Mouse (Mus musculus) forebrain, embryonic 12.5 days (tissue): ENCODE results near the gene Ccdc194. TPM values are rescaled to one million over a fixed set of nuclear protein-coding genes. Genes with fewer than 3 reads are reported as not detected.

Experiments
- ATAC-seq: fragments of 200-750 bp; cut with Nextera tagmentation; 2 replicates; pipeline ENCODE4 v1.8.0; 2017; ENCODE audit warnings: moderate TSS enrichment; ENCODE audit not compliant: low FRiP score
- H3K27ac ChIP-seq: fragments of 300-500 bp; sonication (generic); 2 replicates; pipeline ENCODE4 v1.5.1; 2016; ENCODE audit warnings: mild to moderate bottlenecking
- H3K27me3 ChIP-seq: fragments of 300-500 bp; sonication (generic); 2 replicates; pipeline ENCODE4 v1.6.1; 2016; ENCODE audit warnings: mild to moderate bottlenecking
- H3K36me3 ChIP-seq: fragments of 300-500 bp; sonication (generic); replicated peaks from 2 replicates; pipeline ENCODE4 v1.6.1; 2016; ENCODE audit warnings: mild to moderate bottlenecking
- H3K4me1 ChIP-seq: fragments of 300-500 bp; sonication (generic); 2 replicates; pipeline ENCODE4 v1.6.1; 2016
- H3K4me2 ChIP-seq: fragments of 300-500 bp; sonication (generic); 2 replicates; pipeline ENCODE4 v1.6.1; 2016; ENCODE audit warnings: mild to moderate bottlenecking, moderate library complexity
- H3K4me3 ChIP-seq: fragments of 300-500 bp; sonication (generic); replicated peaks from 2 replicates; pipeline ENCODE4 v1.5.1; 2016; ENCODE audit warnings: mild to moderate bottlenecking
- H3K9ac ChIP-seq: fragments of 300-500 bp; sonication (generic); 2 replicates; pipeline ENCODE4 v1.6.1; 2016; ENCODE audit warnings: mild to moderate bottlenecking
- H3K9me3 ChIP-seq: fragments of 300-500 bp; sonication (generic); 2 replicates; pipeline ENCODE4 v1.6.1; 2016
- WGBS: fragments of 180-500 bp; shearing (Covaris S2); methylation state at CpG from one replicate; pipeline ENCODE4 v1.1.7; 2016; 5-methylcytosine and 5-hydroxymethylcytosine counted together
- polyA plus RNA-seq: library from polyadenylated mRNA; unstranded; fragments of >200 nt; fragmentation: Nextera tagmentation; extraction: Ambion mirVana; gene quantifications from 2 replicates; pipeline ENCODE4 v1.2.1, GENCODE M21; 2016

The Ccdc194 gene
- polyA plus RNA-seq, 1 experiment from 2014 or later = 0.20 TPM

- 91% methylated on average over 19 of the region's 19 CpGs for WGBS
Observed at GRCm38 (mm10) chr8:71484736-71485135, 40.8 kb downstream of the Ccdc194 start.

GRCm38 (mm10) chr8:71483932-71484331 is 41.6 kb downstream of the Ccdc194 start:
- no peak overlapping the region; the same call in 1 of the 2 replicates for H3K4me3 ChIP-seq

More at GRCm38 (mm10) chr8:71484736-71485135, 40.8 kb downstream of the Ccdc194 start:
- Histone ChIP-seq H3K4me2 (peak overlapping the region; percentile 75), H3K4me3 (peak overlapping the region; percentile 92), H3K9ac (peak overlapping the region; percentile 99), H3K36me3 (peaks cover 52% of the 10 kb centered on the region), H3K9me3 (no peaks in the 10 kb centered on the region), H3K4me1 (peaks cover 51% of the 10 kb centered on the region), H3K27ac (no peak overlapping the region), H3K27me3 (no peaks in the 10 kb centered on the region; the same call in 1 of the 2 replicates)
- no peak for ATAC-seq

GRCm38 (mm10) chr8:71478943-71479342 is 46.6 kb downstream of the Ccdc194 start:
- Histone ChIP-seq H3K36me3 (peaks cover 76% of the 10 kb centered on the region), H3K27me3 (no peaks in the 10 kb centered on the region; the same call in 1 of the 2 replicates), H3K27ac (no peak overlapping the region), H3K9ac (0 out of 2 replicates have a peak overlapping the region, but pooled peaks have one; percentile 40), H3K9me3 (no peaks in the 10 kb centered on the region), H3K4me2 (no peak overlapping the region), H3K4me1 (peaks cover 32% of the 10 kb centered on the region), H3K4me3 (no peak overlapping the region)
- 91% methylated on average over 11 of the region's 11 CpGs for WGBS
- no peak for ATAC-seq

More at GRCm38 (mm10) chr8:71483932-71484331, 41.6 kb downstream of the Ccdc194 start:
- Histone ChIP-seq H3K27ac (no peak overlapping the region), H3K36me3 (peaks cover 59% of the 10 kb centered on the region), H3K9ac (no peak overlapping the region), H3K4me1 (peaks cover 43% of the 10 kb centered on the region), H3K4me2 (no peak overlapping the region), H3K9me3 (no peaks in the 10 kb centered on the region), H3K27me3 (no peaks in the 10 kb centered on the region; the same call in 1 of the 2 replicates)
- ATAC-seq = no peak
- WGBS = 52% methylated on average over 8 of the region's 8 CpGs

- ATAC-seq = no peak
- peak overlapping the region; percentile 90 for H3K4me2 ChIP-seq
- 43% methylated on average over 14 of the region's 14 CpGs for WGBS
- no peaks in the 10 kb centered on the region for H3K9me3 ChIP-seq
- H3K4me3 ChIP-seq = peak overlapping the region; percentile 64
- H3K27ac ChIP-seq = peak overlapping the region; percentile 90
- peaks cover 77% of the 10 kb centered on the region for H3K36me3 ChIP-seq
- peaks cover 25% of the 10 kb centered on the region for H3K4me1 ChIP-seq
- no peaks in the 10 kb centered on the region; the same call in 1 of the 2 replicates for H3K27me3 ChIP-seq
- peak overlapping the region; percentile 72 for H3K9ac ChIP-seq
Observed at GRCm38 (mm10) chr8:71477196-71477845, 48.2 kb downstream of the Ccdc194 start.

GRCm38 (mm10) chr8:71476099-71476940 is 49.2 kb downstream of the Ccdc194 start:
- peaks cover 77% of the 10 kb centered on the region for H3K36me3 ChIP-seq

GRCm38 (mm10) chr8:71475702-71476075 is 49.8 kb downstream of the Ccdc194 start:
- Histone ChIP-seq H3K4me2 (peak overlapping the region; percentile 90), H3K27ac (peak overlapping the region; percentile 90; the same call in 1 of the 2 replicates), H3K4me3 (peak overlapping the region; percentile 64), H3K27me3 (no peaks in the 10 kb centered on the region), H3K36me3 (peaks cover 76% of the 10 kb centered on the region), H3K9ac (peak overlapping the region; percentile 72; the same call in 1 of the 2 replicates), H3K4me1 (peaks cover 23% of the 10 kb centered on the region), H3K9me3 (no peaks in the 10 kb centered on the region)
- 30% methylated on average over 4 of the region's 4 CpGs for WGBS
- peak; percentile 23 for ATAC-seq

More at GRCm38 (mm10) chr8:71476099-71476940, 49.2 kb downstream of the Ccdc194 start:
- Histone ChIP-seq H3K4me2 (peak overlapping the region; percentile 90), H3K27ac (peak overlapping the region; percentile 90), H3K4me1 (peaks cover 22% of the 10 kb centered on the region), H3K9ac (peak overlapping the region; percentile 72), H3K4me3 (peak overlapping the region; percentile 64), H3K9me3 (no peaks in the 10 kb centered on the region), H3K27me3 (no peaks in the 10 kb centered on the region)
- under 1% methylated on average over 97 of the region's 121 CpGs for WGBS
- peak; percentile 63 for ATAC-seq

GRCm38 (mm10) chr8:71474785-71475701 is 50.5 kb downstream of the Ccdc194 start:
- Histone ChIP-seq H3K27me3 (no peaks in the 10 kb centered on the region), H3K9me3 (no peaks in the 10 kb centered on the region), H3K36me3 (peaks cover 70% of the 10 kb centered on the region), H3K9ac (no peak overlapping the region), H3K4me1 (peaks cover 29% of the 10 kb centered on the region), H3K4me2 (peak overlapping the region; percentile 90; the same call in 1 of the 2 replicates), H3K4me3 (no peak overlapping the region), H3K27ac (no peak overlapping the region)
- 91% methylated on average over 25 of the region's 25 CpGs for WGBS
- no peak for ATAC-seq

GRCm38 (mm10) chr8:71474344-71474743 is 51.2 kb downstream of the Ccdc194 start:
- Histone ChIP-seq H3K9ac (no peak overlapping the region), H3K4me2 (no peak overlapping the region)
- WGBS = 94% methylated on average over 18 of the region's 18 CpGs

GRCm38 (mm10) chr8:71472601-71473386 is 52.7 kb downstream of the Ccdc194 start:
- WGBS = 82% methylated on average over 8 of the region's 8 CpGs
- peaks cover 37% of the 10 kb centered on the region for H3K4me1 ChIP-seq
- H3K36me3 ChIP-seq = peaks cover 50% of the 10 kb centered on the region

More at GRCm38 (mm10) chr8:71474344-71474743, 51.2 kb downstream of the Ccdc194 start:
- Histone ChIP-seq H3K4me1 (peaks cover 34% of the 10 kb centered on the region), H3K27ac (no peak overlapping the region), H3K4me3 (no peak overlapping the region), H3K36me3 (peaks cover 63% of the 10 kb centered on the region), H3K27me3 (no peaks in the 10 kb centered on the region), H3K9me3 (no peaks in the 10 kb centered on the region)
- no peak for ATAC-seq

GRCm38 (mm10) chr8:71471861-71472260 is 53.6 kb downstream of the Ccdc194 start:
- peaks cover 27% of the 10 kb centered on the region for H3K4me1 ChIP-seq
- peaks cover 47% of the 10 kb centered on the region for H3K36me3 ChIP-seq
- no peak for ATAC-seq
- 96% methylated on average over 17 of the region's 17 CpGs for WGBS
- no peak overlapping the region for H3K27ac ChIP-seq
- H3K27me3 ChIP-seq = no peaks in the 10 kb centered on the region
- H3K4me2 ChIP-seq = no peak overlapping the region
- H3K9me3 ChIP-seq = no peaks in the 10 kb centered on the region
- H3K4me3 ChIP-seq = no peak overlapping the region
- H3K9ac ChIP-seq = no peak overlapping the region

More at GRCm38 (mm10) chr8:71472601-71473386, 52.7 kb downstream of the Ccdc194 start:
- ATAC-seq = no peak
- no peak overlapping the region for H3K4me3 ChIP-seq
- H3K9me3 ChIP-seq = no peaks in the 10 kb centered on the region
- no peak overlapping the region for H3K4me2 ChIP-seq
- H3K27ac ChIP-seq = no peak overlapping the region
- H3K27me3 ChIP-seq = no peaks in the 10 kb centered on the region
- no peak overlapping the region for H3K9ac ChIP-seq

GRCm38 (mm10) chr8:71470913-71471255 is 54.6 kb downstream of the Ccdc194 start:
- Histone ChIP-seq H3K36me3 (peaks cover 51% of the 10 kb centered on the region), H3K27ac (no peak overlapping the region), H3K27me3 (no peaks in the 10 kb centered on the region), H3K9me3 (no peaks in the 10 kb centered on the region), H3K4me2 (no peak overlapping the region), H3K4me1 (peaks cover 23% of the 10 kb centered on the region), H3K4me3 (no peak overlapping the region), H3K9ac (no peak overlapping the region; the same call in 1 of the 2 replicates)
- WGBS = 90% methylated on average over 5 of the region's 5 CpGs
- no peak for ATAC-seq
